Mouse (Mus musculus) adrenal gland (tissue): Measurements from ENCODE around the gene Itgbl1.
"Not testable (repeated sequence)": the region's sequence is repeated elsewhere in the genome, so short reads cannot be mapped to it uniquely, and the experiment has no call there.

Experiments used
- intact Hi-C: fragments of 180-260 bp; cut with DNase I; formaldehyde crosslinking; loops from one replicate; pipeline ENCODE4 v1.15.1; 2025
- long read RNA-seq, 2 experiments: library from polyadenylated mRNA; unstranded; transcript quantifications; one replicate each; pipeline ENCODE4 v2.0.0; 2020; ENCODE audit warnings: borderline replicate concordance in 1 of 2; ENCODE audit not compliant: insufficient replicate concordance in 1 of 2

Gene Itgbl1
- long read RNA-seq, experiment 1, full-length matches to known transcripts: 3 of 5 reads
- long read RNA-seq, experiment 1, partial matches to known transcripts: 1 of 5 reads
- long read RNA-seq, experiment 1, other reads (novel, unspliced or antisense): 1 of 5 reads
- long read RNA-seq, experiment 2, full-length matches to known transcripts: 4 of 7 reads
- long read RNA-seq, experiment 2, partial matches to known transcripts: 2 of 7 reads
- long read RNA-seq, experiment 2, other reads (novel, unspliced or antisense): 1 of 7 reads

DNA sequence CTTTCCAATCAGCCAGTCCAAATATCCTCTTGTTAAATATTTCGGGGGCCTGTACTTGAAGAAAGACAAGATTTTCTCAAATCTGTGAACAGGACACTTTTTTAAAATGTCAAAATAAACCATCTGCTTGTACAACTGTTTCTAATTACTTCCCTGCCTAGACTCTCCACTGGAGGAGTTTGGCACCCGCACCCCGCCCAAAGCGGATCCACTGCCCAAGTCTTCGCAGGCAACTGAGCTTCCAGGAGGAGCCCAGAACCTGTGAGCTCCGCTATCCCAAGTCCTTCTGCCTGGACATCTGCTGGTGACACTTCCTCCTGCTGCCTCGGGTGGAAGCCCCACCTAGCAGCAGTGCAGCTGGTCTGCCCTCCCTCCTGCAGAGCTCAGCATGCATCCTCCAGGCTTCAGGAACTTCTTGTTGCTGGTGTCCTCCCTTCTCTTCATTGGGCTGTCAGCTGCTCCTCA, at the start of gene Itgbl1:
Itgbl1 (plus strand) TSS at position 51 of the 465 bp plus-strand sequence.
- intact Hi-C loops: loop anchor here (10.0 kb wide), 1 partner anchor 285 kb away; no protein-coding TSS in a partner anchor

DNA sequence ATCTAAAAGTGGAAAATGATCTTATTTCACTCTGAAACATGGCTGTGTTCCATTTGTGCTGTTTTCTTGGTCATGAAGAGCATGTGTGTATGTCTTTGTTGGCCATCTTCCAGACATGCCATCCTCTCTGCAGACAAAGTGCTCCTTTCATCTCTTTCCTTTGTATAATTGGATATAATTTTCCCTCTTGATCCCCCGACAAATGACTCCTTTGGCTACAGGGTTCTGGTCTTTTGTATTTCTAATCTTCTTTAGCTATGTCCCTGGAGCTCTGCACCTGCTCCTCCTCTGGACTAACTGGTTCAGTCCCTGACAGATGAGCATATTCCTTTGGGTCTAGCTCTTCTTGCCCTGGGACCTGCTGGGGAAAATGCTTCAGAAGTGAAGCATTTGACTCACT, 36.8 kb upstream of the Itgbl1 start:
- intact Hi-C loops: no loop called here

DNA sequence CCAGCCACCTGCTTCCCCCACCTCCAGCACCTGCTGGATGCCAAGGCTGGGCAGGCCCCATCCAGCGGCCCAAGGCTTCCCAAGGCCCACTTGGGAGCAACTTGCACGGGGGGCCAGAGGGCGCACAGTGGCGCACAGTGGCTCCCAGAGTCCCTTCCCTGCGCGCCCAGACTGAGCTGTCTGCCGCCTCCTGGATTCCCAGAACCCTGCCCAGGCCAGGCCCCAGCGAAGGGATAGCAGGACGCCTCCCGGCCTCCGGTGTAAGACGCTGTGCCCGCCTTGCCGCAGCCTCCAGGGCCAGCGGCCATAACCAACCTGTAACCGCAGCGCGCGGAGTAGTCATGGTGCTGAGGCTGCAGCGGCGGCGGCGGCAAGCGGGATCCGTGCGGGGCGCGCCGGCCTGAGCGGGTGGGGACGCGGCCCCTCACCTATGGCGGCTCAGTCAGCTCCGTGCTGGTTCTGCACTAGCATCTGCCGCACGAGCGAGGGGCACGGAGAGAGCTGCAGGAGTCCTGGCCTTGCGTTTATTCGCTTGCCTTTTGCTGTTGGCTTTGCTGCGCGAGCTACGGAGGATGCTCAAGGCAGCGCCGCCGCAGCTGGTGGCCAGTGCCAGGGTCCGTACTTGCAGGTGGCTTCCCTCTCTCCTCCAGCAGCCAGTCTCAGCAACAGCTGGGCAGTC, 33.1 kb upstream of the Itgbl1 start, which contains the start of gene Nalcn:
Nalcn (minus strand) TSS at position 644 of the 679 bp plus-strand sequence.
- intact Hi-C loops: no loop called here

DNA sequence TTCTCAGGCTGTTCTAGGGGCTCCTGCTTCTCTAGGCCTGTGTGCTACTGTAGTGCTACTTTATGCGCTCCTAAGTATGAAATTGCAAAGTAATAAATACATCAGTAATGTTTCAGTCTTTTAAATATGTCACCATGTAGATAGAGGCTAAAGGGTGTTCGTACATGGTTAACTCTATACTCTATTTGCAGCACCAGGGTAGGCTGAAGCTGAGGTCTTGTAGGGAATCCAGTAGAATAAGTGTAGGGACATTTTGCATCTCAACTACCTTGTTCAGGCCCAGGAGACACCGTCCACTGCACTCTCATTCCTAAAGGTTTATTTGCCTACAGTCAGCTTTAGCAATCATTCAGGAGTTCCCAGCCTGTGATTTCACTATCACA, 32.6 kb upstream of the Itgbl1 start:
- intact Hi-C loops: no loop called here

DNA sequence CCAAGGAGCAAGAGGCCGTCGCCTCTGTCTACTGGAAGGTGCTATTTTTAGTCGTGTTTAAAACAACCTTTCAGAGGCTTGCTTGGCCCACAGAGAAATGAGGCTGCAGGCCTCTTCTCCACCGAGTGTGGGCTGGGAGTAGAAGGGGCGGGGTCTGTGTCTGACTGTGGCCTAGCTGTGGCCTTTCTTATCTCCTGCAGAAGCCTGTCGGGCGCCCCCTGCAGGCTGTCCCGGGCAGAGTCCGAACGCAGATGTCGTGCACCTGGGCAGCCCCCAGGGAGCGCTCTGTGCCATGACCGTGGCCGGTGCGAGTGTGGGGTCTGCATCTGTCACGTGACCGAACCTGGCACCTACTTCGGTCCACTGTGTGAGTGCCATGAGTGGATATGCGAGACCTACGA, 1.3 kb downstream of the Itgbl1 start:
- intact Hi-C loops: no loop called here

DNA sequence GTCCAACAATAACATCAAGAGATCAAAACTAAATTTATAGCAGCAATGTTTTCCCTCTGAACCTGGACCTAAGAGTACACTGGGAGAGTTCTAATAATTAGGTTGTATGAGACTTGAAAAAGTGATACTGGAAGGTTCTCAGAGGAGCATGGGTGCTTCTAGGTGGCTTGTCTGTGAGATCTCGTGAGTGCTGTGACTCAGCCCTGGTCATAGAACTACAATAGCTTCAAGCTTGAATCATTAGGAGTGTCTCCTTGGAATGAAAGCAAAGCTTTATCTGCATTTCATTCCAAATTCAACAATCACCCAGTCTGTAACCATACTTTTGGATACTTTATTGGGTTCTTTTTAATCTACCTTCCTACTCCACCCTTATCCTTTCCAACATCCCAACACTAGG, 2.6 kb downstream of the Itgbl1 start:
- intact Hi-C loops: no loop called here

DNA sequence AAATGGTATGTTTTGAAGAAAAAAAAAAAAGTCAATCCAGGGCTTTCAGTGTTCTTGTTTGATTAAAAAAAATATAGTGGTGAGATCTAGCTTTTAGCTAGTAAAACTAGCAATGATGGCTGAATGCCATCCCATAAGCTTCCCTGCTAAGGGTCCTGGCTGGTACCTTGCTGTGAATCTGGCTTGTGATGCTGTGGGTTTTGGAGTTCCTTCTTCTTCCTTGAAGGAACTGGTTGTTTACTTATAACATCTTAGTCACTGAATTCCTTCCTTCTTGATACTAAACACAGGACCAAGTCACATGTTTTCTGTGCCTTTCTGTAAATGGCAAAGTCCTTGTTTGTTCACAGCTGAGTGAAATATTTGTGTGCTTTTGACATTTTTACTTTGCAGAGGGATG, 3.4 kb downstream of the Itgbl1 start:
- intact Hi-C loops: no loop called here

DNA sequence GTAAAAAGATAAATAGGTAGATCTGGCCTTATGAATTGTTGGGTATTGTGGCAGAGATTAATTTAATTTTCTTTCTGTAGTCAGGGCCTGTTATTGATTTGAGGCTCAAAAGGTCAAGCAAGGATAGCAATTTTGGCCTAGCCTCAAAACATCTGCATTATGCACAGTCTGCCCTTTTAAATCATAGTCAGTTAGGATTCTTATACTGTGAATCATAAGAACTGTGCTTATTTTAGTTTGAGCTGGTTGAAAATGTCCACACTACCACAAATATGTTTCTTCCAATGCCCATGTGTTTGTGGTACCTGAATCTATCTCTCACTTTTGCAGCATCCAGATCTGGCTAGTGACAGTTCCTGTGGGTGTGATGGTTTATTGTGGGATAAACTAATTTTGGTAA, 4.7 kb downstream of the Itgbl1 start:
- intact Hi-C loops: no loop called here

DNA sequence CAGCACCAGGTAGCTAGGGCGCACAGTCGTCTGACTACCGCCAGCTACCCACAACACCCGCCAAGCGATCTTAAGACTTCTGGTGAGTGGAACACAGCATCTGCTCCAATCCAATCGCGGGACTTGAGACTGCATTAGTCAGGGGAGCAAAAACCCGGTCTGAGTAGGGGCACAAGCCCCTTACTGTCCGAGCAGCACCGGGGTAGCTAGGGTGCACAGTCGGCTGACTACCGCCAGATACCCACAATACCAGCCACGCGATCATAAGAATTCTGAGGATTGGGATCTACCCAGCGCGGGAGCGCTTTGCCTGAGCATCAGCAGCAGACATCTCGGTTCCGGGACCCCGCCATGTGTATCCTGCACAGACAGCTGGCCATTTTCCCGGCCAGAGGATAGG, 11.3 kb downstream of the Itgbl1 start:
- intact Hi-C loops: not testable (repeated sequence)

DNA sequence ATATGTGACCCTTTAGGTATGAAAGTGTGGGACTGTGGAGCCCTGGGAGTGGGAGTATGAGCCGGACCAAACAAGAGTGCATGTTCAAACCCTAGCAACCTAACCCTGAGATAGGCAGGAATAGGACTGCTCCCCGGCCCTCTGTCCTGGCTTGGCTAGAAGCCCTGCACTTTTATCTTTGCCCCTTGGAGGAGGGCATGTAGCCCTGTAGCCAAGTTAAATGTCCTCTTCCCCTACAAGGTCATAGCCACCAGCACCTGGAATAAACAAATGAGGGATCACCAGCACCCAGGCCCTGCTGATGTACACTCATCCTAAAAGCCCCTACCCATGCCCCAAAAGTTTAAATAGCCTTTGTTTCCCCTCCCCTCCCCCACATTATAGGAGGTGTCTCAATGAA, 18.3 kb downstream of the Itgbl1 start:
- intact Hi-C loops: no loop called here

DNA sequence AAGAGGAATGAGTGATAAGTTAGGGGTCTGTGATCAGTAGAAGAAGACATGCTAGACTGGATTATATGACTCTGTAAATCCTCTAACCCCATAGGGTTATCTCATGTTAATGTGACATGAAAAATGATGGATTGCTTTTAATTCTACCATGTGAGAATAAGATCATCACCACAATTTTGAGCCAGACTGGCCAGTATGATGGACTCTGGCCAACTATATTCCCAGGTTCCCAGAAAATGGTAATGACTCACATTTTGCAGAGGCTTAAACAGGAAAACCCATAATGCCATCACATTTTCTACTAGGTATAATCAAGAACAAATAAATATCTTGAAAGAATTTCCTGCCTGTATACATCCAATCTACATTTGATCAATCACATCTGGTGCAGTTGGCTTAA, 55.0 kb downstream of the Itgbl1 start:
- intact Hi-C loops: no loop called here

DNA sequence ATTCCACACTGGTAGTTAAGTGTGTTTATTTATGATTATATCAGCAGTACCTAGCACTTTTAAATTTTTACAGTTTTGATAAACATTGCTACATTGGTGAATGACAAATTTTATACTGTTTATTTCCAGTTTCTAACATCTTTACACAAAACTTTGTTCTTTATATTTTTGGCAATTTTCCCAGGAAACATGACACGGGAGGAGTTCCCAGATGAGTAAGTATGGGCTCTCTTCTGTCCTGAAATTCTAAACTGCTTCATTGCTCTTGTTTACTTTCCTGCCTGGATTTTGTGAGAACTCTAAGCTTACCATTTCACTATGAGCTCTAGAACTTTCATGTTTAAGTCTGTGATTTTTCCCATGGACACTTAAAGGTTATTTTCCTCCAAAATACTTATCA, 82.3 kb downstream of the Itgbl1 start:
- intact Hi-C loops: no loop called here

DNA sequence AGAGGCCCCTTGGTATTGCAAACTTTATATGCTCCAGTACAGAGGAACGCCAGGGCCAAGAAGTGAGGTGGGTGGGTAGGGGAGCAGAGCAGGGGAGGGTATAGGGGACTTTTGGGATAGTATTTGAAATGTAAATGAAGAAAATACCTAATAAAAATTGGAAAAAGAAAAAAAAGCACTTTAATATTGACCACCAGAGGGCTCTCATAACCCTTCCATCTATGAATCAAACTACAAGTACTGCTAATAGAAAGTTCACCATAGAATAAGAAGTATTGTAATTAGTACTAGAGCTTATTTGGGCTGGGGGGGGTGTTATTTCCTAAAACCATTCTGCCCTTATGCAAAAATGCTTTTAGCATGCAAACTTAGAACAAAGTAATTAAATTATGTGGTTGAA, 91.2 kb downstream of the Itgbl1 start:
- intact Hi-C loops: no loop called here

DNA sequence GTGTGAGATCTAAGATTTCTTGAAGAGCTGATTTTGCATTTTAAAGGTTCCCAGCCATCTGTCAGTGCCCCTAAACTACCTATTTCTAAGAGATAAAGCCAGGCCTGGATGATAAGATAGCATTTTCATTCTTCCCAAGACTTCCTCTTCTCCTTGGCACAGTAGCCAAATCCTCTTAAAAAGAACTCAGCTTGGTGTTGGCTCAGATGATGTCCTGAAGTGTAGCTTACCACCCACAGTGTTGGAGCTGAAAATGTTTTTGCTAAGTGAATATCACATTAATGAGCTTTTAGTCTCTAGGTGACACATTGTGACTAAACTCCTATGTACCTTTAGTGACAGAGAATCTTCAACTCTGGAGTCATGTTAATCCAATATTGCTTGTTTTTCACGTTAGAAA, 99.8 kb downstream of the Itgbl1 start:
- intact Hi-C loops: no loop called here

DNA sequence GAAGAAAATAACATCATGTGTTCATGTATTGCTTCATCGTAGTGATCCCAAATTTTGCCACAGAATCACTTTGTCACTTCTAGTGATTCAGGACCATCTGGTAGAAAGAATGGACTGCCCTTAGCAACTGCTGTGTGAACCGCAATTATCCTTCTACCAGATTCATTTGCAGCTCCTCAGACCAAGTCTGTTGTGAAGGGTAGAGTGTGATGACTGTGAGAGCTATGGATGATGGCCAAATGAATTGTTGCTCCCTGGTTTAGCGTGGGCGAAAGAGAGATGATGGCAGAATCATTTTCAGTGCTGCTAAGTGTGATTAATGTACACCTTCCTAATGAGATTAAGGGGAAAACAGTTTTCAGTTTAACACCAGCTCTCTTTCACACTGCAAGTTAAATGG, 100.3 kb downstream of the Itgbl1 start:
- intact Hi-C loops: no loop called here

DNA sequence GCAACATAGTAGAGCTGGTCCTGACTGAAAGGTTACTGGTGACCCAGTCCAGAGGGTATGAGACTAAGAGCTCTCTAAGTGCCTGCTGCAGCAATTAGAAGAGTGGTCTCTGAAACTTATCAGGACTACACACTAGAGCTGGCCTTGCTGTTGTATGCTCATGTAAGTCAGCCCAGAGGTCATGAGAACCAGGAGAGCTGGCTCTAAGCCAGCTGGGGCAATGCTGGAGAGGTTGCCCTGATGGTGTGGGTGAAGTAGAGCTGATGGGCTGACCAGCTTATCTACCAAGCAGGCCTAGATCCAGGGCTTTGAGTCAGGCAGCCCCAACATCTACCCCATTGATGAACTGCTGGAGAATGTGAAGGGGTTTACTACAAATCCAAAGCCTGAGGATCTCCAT, 142.0 kb downstream of the Itgbl1 start:
- intact Hi-C loops: no loop called here

DNA sequence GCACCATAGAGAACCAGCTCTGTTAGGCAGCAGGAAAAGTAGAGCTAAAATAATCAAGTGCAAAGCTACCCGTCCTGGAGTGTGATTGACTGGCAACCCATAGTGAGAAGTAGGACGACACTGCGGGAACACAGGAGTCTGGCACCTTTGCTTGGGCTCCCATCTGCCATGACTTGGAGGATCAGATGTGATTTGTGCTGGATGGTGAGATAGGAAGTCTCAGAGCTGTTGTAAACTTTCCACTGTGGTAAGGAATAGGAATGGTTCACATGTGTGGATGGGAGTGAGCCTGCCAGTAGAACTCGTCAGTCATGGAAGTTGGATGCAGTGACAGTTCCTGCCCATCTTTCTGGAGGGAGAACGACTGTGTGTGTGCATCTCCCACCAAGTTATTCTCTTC, 177.9 kb downstream of the Itgbl1 start:
- intact Hi-C loops: no loop called here

DNA sequence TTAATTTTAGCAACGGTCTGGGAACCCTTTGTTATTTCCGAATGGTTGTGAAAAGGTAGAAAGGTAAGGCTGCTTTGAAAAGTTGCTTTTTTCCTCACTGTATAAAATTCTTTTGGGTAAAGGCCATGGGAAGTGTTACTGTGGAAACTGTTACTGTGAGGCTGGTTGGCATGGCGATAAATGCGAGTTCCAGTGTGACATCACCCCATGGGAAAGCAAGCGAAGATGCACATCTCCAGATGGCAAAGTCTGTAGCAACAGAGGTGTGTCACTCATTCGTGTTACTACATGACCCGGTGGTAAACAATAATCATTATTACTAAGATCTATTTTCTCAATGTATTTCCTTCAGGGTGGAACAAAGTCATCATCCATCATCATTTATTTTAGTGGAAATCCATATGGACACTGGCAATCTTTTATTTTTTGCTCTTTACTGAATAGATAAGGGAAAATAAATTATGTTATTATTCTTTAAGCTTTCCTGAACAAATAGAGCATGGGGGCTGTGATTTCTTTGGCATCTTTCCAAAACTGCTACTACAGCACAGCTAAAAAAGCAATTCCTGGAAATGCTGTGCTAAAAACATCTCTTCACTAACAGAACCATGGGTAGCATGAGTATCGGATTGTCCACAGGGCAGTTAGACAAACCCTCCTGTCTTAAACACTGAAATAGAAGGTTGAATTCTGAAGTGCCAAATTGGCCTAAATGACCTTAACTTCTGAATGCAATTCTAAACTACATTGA, 184.1 kb downstream of the Itgbl1 start:
- intact Hi-C loops: no loop called here

DNA sequence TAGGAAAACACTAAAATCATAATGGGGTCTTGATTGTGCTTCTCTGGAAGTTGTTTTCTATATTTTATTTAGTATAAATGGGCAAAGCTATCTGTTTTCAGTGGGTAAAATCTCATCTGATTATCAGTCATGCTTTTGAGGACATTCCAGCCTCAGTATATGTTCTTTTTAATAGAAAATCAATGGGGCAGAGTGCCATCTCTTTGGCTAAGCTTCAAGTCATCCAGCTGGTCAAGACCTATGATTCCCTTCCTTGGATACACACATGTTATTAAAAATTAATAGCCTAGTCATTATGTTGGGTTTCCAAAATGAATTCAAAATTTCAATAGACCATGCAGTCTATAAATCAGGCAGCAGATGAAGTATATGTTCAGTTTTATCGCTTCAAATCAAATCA, 204.8 kb downstream of the Itgbl1 start:
- intact Hi-C loops: no loop called here

DNA sequence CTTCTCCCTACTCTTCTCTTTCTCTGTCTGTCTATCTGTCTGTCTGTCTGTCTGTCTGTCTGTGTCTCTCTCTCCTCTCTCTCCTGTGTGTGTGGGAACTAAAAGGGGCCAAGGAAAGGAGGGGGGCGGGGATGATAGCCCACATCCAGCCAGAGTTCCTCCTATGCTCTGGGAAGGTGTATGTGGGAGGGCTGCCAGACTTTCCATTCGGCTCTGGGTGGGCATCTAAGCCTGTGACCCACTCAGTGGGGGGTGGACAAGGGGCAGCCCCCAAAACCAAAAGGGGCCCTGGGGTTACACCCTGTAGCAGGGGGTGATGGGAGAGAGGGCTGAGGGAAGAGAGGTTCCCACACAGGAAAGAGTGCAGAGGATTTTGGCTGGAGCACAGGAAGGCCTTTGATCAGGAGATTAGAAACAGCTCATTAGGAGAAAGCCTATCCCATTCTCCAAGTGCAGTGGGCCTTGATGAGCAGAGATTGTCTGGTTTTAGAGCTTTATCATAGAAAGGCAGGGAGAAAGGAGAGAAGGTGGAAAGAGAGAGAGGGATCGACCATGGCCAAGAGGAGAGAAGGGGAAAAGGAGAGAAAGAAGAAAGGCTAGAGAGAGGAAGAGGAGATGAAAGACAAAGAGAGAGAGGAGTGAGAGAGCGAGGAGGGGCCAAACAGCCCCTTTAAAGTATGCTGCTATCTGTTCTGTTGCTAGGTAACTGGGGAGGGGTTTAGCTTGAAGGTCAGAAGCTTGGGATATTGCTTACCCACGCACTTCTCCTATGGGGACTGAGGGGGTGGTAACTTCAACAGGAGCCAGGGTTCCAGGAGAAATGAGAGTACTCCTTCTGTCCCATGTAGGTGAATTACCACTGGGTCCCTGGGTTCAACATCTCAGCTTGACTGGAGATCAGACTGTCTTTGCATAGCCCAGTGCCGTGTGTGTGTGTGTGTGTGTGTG, 206.3 kb downstream of the Itgbl1 start:
- intact Hi-C loops: no loop called here

DNA sequence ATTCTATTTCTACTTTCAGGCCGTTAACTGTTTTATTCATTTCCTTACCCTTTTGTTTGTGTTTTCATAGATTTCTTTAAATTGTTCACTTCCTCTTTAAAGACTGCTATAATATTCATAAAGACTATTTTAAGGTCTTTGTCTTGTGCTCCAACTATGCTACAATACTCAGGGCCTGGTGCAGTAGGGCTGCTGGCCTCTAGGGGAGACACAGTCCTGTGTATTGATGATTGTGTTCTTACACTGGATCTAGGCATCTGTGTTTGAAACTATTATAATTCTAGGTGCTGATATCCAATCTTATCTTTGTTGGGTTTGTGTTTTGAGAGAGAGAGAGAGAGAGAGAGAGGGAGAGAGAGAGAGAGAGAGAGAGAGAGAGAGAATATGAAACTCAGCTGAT, 268.1 kb downstream of the Itgbl1 start:
- intact Hi-C loops: no loop called here
